Mouse (Mus musculus): ENCODE measurements around the gene Haus4.
A peak's percentile ranks its signal among the peaks of the same experiment; 100 is the strongest.

The Haus4 gene

GRCm38 (mm10) chr14:54572790-54573736 is 18.6 kb upstream of the Haus4 start:
- DNase-seq (ENCODE audit: low read depth) = no peak

GRCm38 (mm10) chr14:54572122-54572521 is 17.7 kb upstream of the Haus4 start:
- DNase-seq (ENCODE audit: low read depth) = no peak

GRCm38 (mm10) chr14:54569451-54570392 is 15.3 kb upstream of the Haus4 start:
- DNase-seq (ENCODE audit: low read depth) = no peak

- peak; percentile 57 for DNase-seq (ENCODE audit: low read depth)
These were observed 14.4 kb upstream of the Haus4 start for GRCm38 (mm10) chr14:54568694-54569414.

- no peak for DNase-seq (ENCODE audit: low read depth)
These were observed 6.3 kb upstream of the Haus4 start for GRCm38 (mm10) chr14:54560527-54561242.

GRCm38 (mm10) chr14:54557330-54557729 is 2.9 kb upstream of the Haus4 start:
- no peak for DNase-seq (ENCODE audit: low read depth)

GRCm38 (mm10) chr14:54553454-54553974 is 902 bp downstream of the Haus4 start:
- DNase-seq (ENCODE audit: low read depth) = peak; percentile 70

- no peak for DNase-seq (ENCODE audit: low read depth)
These were observed 9.7 kb downstream of the Haus4 start for GRCm38 (mm10) chr14:54544703-54545102.

- no peak for DNase-seq (ENCODE audit: low read depth)
These were observed 13.6 kb downstream of the Haus4 start for GRCm38 (mm10) chr14:54540771-54541170.

- no peak for DNase-seq (ENCODE audit: low read depth)
These were observed 15.8 kb downstream of the Haus4 start for GRCm38 (mm10) chr14:54538580-54538979.

GRCm38 (mm10) chr14:54528446-54529111 is 25.8 kb downstream of the Haus4 start:
- peak; percentile 58 for DNase-seq (ENCODE audit: low read depth)

- DNase-seq (ENCODE audit: low read depth) = no peak
These were observed 26.4 kb downstream of the Haus4 start for GRCm38 (mm10) chr14:54528007-54528393.

- DNase-seq (ENCODE audit: low read depth) = no peak
These were observed 27.0 kb downstream of the Haus4 start for GRCm38 (mm10) chr14:54527227-54528006.

- no peak for DNase-seq (ENCODE audit: low read depth)
These were observed 30.8 kb downstream of the Haus4 start for GRCm38 (mm10) chr14:54523600-54523999.

GRCm38 (mm10) chr14:54516710-54517310 is 37.6 kb downstream of the Haus4 start:
- no peak for DNase-seq (ENCODE audit: low read depth)

GRCm38 (mm10) chr14:54509774-54510173 is 44.6 kb downstream of the Haus4 start:
- DNase-seq (ENCODE audit: low read depth) = no peak

GRCm38 (mm10) chr14:54503092-54503491 is 51.3 kb downstream of the Haus4 start:
- DNase-seq (ENCODE audit: low read depth) = no peak

GRCm38 (mm10) chr14:54501365-54501764 is 53.1 kb downstream of the Haus4 start:
- DNase-seq (ENCODE audit: low read depth) = no peak

- no peak for DNase-seq (ENCODE audit: low read depth)
These were observed 55.1 kb downstream of the Haus4 start for GRCm38 (mm10) chr14:54499330-54499729.

All from c-Kit-positive CD71-positive TER-119-negative erythroid progenitor cells, embryonic 14.5 days (primary cell).